Mouse (Mus musculus): ENCODE results near the gene Itga2.

DNA sequence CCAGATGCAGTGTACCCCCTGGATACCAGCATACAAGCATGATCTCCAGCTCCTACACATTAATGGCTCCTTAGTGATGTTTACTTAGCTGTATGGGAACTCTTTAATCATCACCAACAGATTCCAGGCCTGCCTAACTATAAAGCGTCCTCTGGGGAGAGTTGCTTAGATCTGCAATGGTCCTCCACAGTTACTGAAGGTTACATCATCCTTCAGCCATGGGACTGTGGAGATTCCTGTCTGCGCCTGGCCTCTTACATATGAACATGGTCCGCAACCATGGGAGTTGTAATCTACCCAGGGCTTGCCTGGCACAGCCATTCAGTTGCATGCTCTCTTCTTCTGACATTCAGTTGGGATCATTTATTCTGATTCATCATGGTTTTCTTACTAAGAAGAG is 40.0 kb upstream of the Itga2 start:
- no peak for TF ChIP-seq POLR2A (IDR thresholded peaks at IDR 0.05; ENCODE audit: borderline replicate concordance, extremely low read depth, insufficient read depth, insufficient read length, poor library complexity, severe bottlenecking)
- no peak for TF ChIP-seq CTCF (IDR thresholded peaks at IDR 0.05; ENCODE audit: borderline replicate concordance, extremely low read depth, insufficient read depth, insufficient read length)

All from brain, embryonic 14.5 days (tissue).